ENCODE assay signal across 8 mouse cellular contexts in the genomic region with DNA sequence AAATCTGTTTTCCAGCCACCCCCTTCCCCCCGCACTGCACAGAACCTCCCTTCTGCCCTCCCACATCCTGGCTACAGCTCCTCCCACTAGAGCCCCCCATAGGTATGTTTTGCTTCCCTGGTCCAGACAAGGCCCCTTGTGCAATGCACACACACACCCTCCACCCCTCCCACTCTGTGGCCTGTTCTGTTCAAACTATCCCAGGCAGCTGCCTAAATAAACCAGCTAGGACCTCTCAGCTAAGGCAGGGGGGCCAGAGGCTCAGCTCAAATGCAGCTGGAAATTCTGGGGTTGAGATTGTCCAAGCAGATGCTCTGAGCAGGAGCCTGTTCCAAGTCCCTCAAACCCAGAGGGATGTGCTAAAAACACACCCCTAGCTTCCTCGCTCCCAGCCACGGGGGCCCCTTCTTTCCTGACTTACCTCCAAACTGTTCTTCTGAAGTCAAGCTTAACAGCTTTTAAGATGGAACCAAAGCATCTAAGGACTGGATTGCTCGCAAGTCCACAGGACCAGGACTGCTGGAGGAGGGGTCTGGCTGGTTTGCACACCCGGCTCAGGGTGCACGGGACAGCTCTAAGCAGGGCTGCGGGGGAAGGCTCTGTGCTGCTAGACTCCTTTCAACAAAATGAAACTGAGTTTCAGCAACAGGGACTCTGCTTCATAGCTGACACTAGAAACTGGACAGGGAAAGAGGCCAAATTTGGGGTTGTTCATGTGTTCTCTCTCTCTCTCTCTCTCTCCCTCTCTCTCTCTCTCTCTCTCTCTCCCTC. TPM values are rescaled to one million over a fixed set of nuclear protein-coding genes. Genes with fewer than 3 reads are reported as not detected.
A peak's percentile ranks its signal among the peaks of the same experiment; 100 is the strongest.
DNase-seq lines count a peak whose midpoint lies in the region; ATAC-seq and TF ChIP-seq lines count a peak whose summit lies in the region.

No protein-coding gene starts in this region.

- H3K4me3 ChIP-seq in thymus, adult 2 months (ENCODE audit: control insufficient read depth, insufficient read depth, low read length) = no peak overlapping the region
- peak overlapping the region; percentile 36 for H3K4me3 ChIP-seq in intestine, embryonic 14.5 days (ENCODE audit: low read depth, low read length)

- peak; percentile 87 for ATAC-seq in intestine, embryonic 14.5 days (replicated peaks; ENCODE audit: low FRiP score, low TSS enrichment, low read depth)

- 53% methylated on average over 7 of the region's 7 CpGs for WGBS in thymus, adult 2 months
- 10% methylated on average over 7 of the region's 7 CpGs for WGBS in intestine, embryonic 14.5 days

- no peaks in the 10 kb centered on the region for H3K27me3 ChIP-seq in thymus, adult 2 months (ENCODE audit: control insufficient read depth, insufficient read depth, low read length)
- H3K27me3 ChIP-seq in intestine, embryonic 14.5 days (replicated peaks; ENCODE audit: control insufficient read depth, insufficient read depth, low read length) = no peaks in the 10 kb centered on the region

- TF ChIP-seq CTCF in thymus, adult 2 months (IDR thresholded peaks at IDR 0.05; ENCODE audit: borderline replicate concordance, control insufficient read depth, extremely low read depth, insufficient read depth, low read length, poor library complexity) = no peak

- H3K9ac ChIP-seq in intestine, embryonic 14.5 days (ENCODE audit: low read length) = peak overlapping the region; percentile 52

- peak; percentile 14 for DNase-seq in thymus, postnatal 25 days
- DNase-seq in thymus, adult 2 months = no peak
- DNase-seq in gastrocnemius, postnatal 25 days = peak; percentile 79
- peak; percentile 79 for DNase-seq in intestine, embryonic 14.5 days (ENCODE audit: low spot score)
- peak; percentile 39 for DNase-seq in lung, postnatal 36 days
- DNase-seq in cerebellum, adult 9-10 months = no peak
- no peak for DNase-seq in adrenal gland, postnatal 4 days (ENCODE audit: low spot score in 2 of 2)
- DNase-seq in spleen, adult 18-20 months = no peak

- no peaks in the 10 kb centered on the region for H3K36me3 ChIP-seq in thymus, adult 2 months (ENCODE audit: control insufficient read depth, insufficient read depth, low read length)
- H3K36me3 ChIP-seq in intestine, embryonic 14.5 days (ENCODE audit: control insufficient read depth, insufficient read depth, low read length) = no peaks in the 10 kb centered on the region

- no peak overlapping the region for H3K27ac ChIP-seq in thymus, adult 2 months (ENCODE audit: control insufficient read depth, insufficient read depth, low read length)
- peak overlapping the region; percentile 99 for H3K27ac ChIP-seq in intestine, embryonic 14.5 days (ENCODE audit: low read depth)

- H3K9me3 ChIP-seq in intestine, embryonic 14.5 days (ENCODE audit: control insufficient read depth, low read length) = no peaks in the 10 kb centered on the region

- H3K4me2 ChIP-seq in intestine, embryonic 14.5 days (ENCODE audit: low read length) = peak overlapping the region; percentile 62

- H3K4me1 ChIP-seq in thymus, adult 2 months (replicated peaks; ENCODE audit: control insufficient read depth, insufficient read depth, low read length) = no peaks in the 10 kb centered on the region
- peaks cover 50% of the 10 kb centered on the region for H3K4me1 ChIP-seq in intestine, embryonic 14.5 days (replicated peaks; ENCODE audit: control insufficient read depth, insufficient read depth, low read length)

- TF ChIP-seq POLR2A in thymus, adult 2 months (IDR thresholded peaks at IDR 0.05; ENCODE audit: control insufficient read depth, extremely low read depth, insufficient read depth, low read length, poor library complexity) = no peak

RNA-seq across cellular contexts. Expression of a gene that starts 40.1 kb away (rescaled TPM):
- polyA plus RNA-seq in thymus, adult 2 months (2012; rRNA removed) = 0.94 and 1.2 TPM in 2 replicates
- not detected for total RNA-seq in gastrocnemius, postnatal 25 days (2021)
- 0.11 and 0.27 TPM in 2 replicates for polyA plus RNA-seq in intestine, embryonic 14.5 days (2014; fragmentation: Nextera tagmentation; extraction: Ambion mirVana)
- total RNA-seq in adrenal gland, postnatal 4 days (2021) = under 1 TPM in 1 of 2 experiments, not detected in 1; 0.87 TPM

RNA-seq across cellular contexts. Expression of a gene that starts 45.4 kb away (rescaled TPM):
- 25.3 and 32.2 TPM in 2 replicates for polyA plus RNA-seq in thymus, adult 2 months (2012; rRNA removed)
- total RNA-seq in gastrocnemius, postnatal 25 days (2021) = 10 to 100 TPM; 29.4 to 35.7 TPM
- polyA plus RNA-seq in intestine, embryonic 14.5 days (2014; fragmentation: Nextera tagmentation; extraction: Ambion mirVana) = 65.5 and 71.3 TPM in 2 replicates
- 10 to 100 TPM; 64.5 to 66.7 TPM for total RNA-seq in adrenal gland, postnatal 4 days (2021)

RNA-seq across cellular contexts. Expression of a gene that starts 45.4 kb away (rescaled TPM):
- 0.50 and 1.4 TPM in 2 replicates for polyA plus RNA-seq in thymus, adult 2 months (2012; rRNA removed)
- total RNA-seq in gastrocnemius, postnatal 25 days (2021) = 1 to 10 TPM; 4.2 to 4.6 TPM
- 1.7 and 1.8 TPM in 2 replicates for polyA plus RNA-seq in intestine, embryonic 14.5 days (2014; fragmentation: Nextera tagmentation; extraction: Ambion mirVana)
- total RNA-seq in adrenal gland, postnatal 4 days (2021) = 10 to 100 TPM in 1 of 2 experiments, 1 to 10 TPM in 1; 8.2 to 10.3 TPM

Comparison
In these comparisons a context has a peak if more than half of its experiments do, and no peak if none do; other contexts are left out.
1. DNase-seq: peak in thymus, postnatal 25 days (single experiment), gastrocnemius, postnatal 25 days (single experiment), intestine, embryonic 14.5 days (single experiment) and lung, postnatal 36 days (single experiment); none in thymus, adult 2 months (single experiment), cerebellum, adult 9-10 months (single experiment), adrenal gland, postnatal 4 days (0 of 2) and spleen, adult 18-20 months (0 of 2).